Comparison of ENCODE assay signal across 8 mouse cellular contexts in genomic region chr8:105268342-105269074, GRCm38 (mm10). TPM values are rescaled to one million over a fixed set of nuclear protein-coding genes. Genes with fewer than 3 reads are reported as not detected.
A peak's percentile ranks its signal among the peaks of the same experiment; 100 is the strongest.
DNase-seq lines count a peak whose midpoint lies in the region; ATAC-seq and TF ChIP-seq lines count a peak whose summit lies in the region.

No protein-coding gene starts in this region.

- no peak for TF ChIP-seq CTCF in thymus, adult 2 months (IDR thresholded peaks at IDR 0.05; ENCODE audit: borderline replicate concordance, control insufficient read depth, extremely low read depth, insufficient read depth, low read length, poor library complexity)

- DNase-seq in thymus, postnatal 14 days = peak; percentile 9
- DNase-seq in thymus, adult 2 months = no peak
- peak; percentile 82 for DNase-seq in limb, embryonic 10.5 days (ENCODE audit: low spot score)
- DNase-seq in neural tube, embryonic 10.5 days (ENCODE audit: extremely low spot score, low spot score) = peak; percentile 80

- no peak for TF ChIP-seq POLR2A in thymus, adult 2 months (IDR thresholded peaks at IDR 0.05; ENCODE audit: control insufficient read depth, extremely low read depth, insufficient read depth, low read length, poor library complexity)

- WGBS in thymus, adult 2 months = 88% methylated on average over 65 of the region's 65 CpGs
- whole genome bisulfite sequencing in embryonic facial prominence, embryonic 13.5 days = 1% methylated on average over 65 of the region's 65 CpGs
- WGBS in hindbrain, embryonic 15.5 days = 0% methylated on average over 65 of the region's 65 CpGs
- WGBS in limb, embryonic 10.5 days = under 1% methylated on average over 65 of the region's 65 CpGs

- H3K36me3 ChIP-seq in thymus, adult 2 months (ENCODE audit: control insufficient read depth, insufficient read depth, low read length) = no peaks in the 10 kb centered on the region; the same call in none of the 2 replicates
- no peaks in the 10 kb centered on the region for H3K36me3 ChIP-seq in embryonic facial prominence, embryonic 13.5 days
- H3K36me3 ChIP-seq in hindbrain, embryonic 15.5 days = no peaks in the 10 kb centered on the region
- H3K36me3 ChIP-seq in limb, embryonic 10.5 days = no peaks in the 10 kb centered on the region

- H3K9me3 ChIP-seq in embryonic facial prominence, embryonic 13.5 days = no peaks in the 10 kb centered on the region
- H3K9me3 ChIP-seq in hindbrain, embryonic 15.5 days = no peaks in the 10 kb centered on the region
- 0 out of 2 replicates have a peak, but pooled peaks cover 2% of the 10 kb centered on the region for H3K9me3 ChIP-seq in limb, embryonic 10.5 days (replicated peaks)

- H3K4me2 ChIP-seq in embryonic facial prominence, embryonic 13.5 days = peak overlapping the region; percentile 93
- H3K4me2 ChIP-seq in hindbrain, embryonic 15.5 days = peak overlapping the region; percentile 84

- peak overlapping the region; percentile 64 for H3K9ac ChIP-seq in embryonic facial prominence, embryonic 13.5 days
- peak overlapping the region; percentile 40 for H3K9ac ChIP-seq in hindbrain, embryonic 15.5 days

- ATAC-seq in embryonic facial prominence, embryonic 13.5 days (ENCODE audit: insufficient number of reproducible peaks, insufficient read depth, low FRiP score, low TSS enrichment, low read depth) = peak; percentile 66
- peak; percentile 91 for ATAC-seq in hindbrain, embryonic 15.5 days (ENCODE audit: low FRiP score, low read depth)
- ATAC-seq in CD4-positive, CD25-positive, alpha-beta regulatory T cell, adult 4 months = no peak
- no peak for ATAC-seq in inflammation-experienced regulatory T-cells, adult 6 months

- no peak overlapping the region for H3K4me3 ChIP-seq in thymus, adult 2 months (ENCODE audit: control insufficient read depth, insufficient read depth, low read length)
- H3K4me3 ChIP-seq in embryonic facial prominence, embryonic 13.5 days = peak overlapping the region; percentile 51
- peak overlapping the region; percentile 45 for H3K4me3 ChIP-seq in hindbrain, embryonic 15.5 days
- H3K4me3 ChIP-seq in limb, embryonic 10.5 days = peak overlapping the region; percentile 62

- peaks cover 17% of the 10 kb centered on the region; the same call in 1 of the 2 replicates for H3K27me3 ChIP-seq in thymus, adult 2 months (ENCODE audit: control insufficient read depth, insufficient read depth, low read length)
- H3K27me3 ChIP-seq in embryonic facial prominence, embryonic 13.5 days = peaks cover 95% of the 10 kb centered on the region
- peaks cover 82% of the 10 kb centered on the region for H3K27me3 ChIP-seq in hindbrain, embryonic 15.5 days
- H3K27me3 ChIP-seq in limb, embryonic 10.5 days (ENCODE audit: low read depth, poor library complexity, severe bottlenecking) = peaks cover 100% of the 10 kb centered on the region

- no peak overlapping the region for H3K27ac ChIP-seq in thymus, adult 2 months (ENCODE audit: control insufficient read depth, insufficient read depth, low read length)
- no peak overlapping the region for H3K27ac ChIP-seq in embryonic facial prominence, embryonic 13.5 days
- H3K27ac ChIP-seq in hindbrain, embryonic 15.5 days (replicated peaks) = peak overlapping the region; percentile 36
- peak overlapping the region; percentile 9; the same call in 1 of the 2 replicates for H3K27ac ChIP-seq in limb, embryonic 10.5 days

- peaks cover 33% of the 10 kb centered on the region for H3K4me1 ChIP-seq in thymus, adult 2 months (replicated peaks; ENCODE audit: control insufficient read depth, insufficient read depth, low read length)
- peaks cover 45% of the 10 kb centered on the region for H3K4me1 ChIP-seq in embryonic facial prominence, embryonic 13.5 days
- peaks cover 41% of the 10 kb centered on the region for H3K4me1 ChIP-seq in hindbrain, embryonic 15.5 days (replicated peaks)
- H3K4me1 ChIP-seq in limb, embryonic 10.5 days = peaks cover 58% of the 10 kb centered on the region

RNA-seq across cellular contexts. Expression of gene Hsf4, which starts 1.1 kb away (rescaled TPM):
- polyA plus RNA-seq in thymus, adult 2 months (2012; rRNA removed) = 2.9 and 3.3 TPM in 2 replicates
- polyA plus RNA-seq in embryonic facial prominence, embryonic 13.5 days (2015; fragmentation: Nextera tagmentation; extraction: Ambion mirVana) = 0.13 and 0.22 TPM in 2 replicates
- polyA plus RNA-seq in hindbrain, embryonic 15.5 days (2015; fragmentation: Nextera tagmentation; extraction: Ambion mirVana) = 0.54 and 0.76 TPM in 2 replicates
- polyA plus RNA-seq in limb, embryonic 10.5 days (2016; fragmentation: Nextera tagmentation; extraction: Ambion mirVana) = 0.10 TPM in 1 of 2 replicates, not detected in the other
- under 1 TPM; 0.26 to 0.39 TPM for polyA plus RNA-seq in CD4-positive, CD25-positive, alpha-beta regulatory T cell, adult 4 months (2017; shearing (Covaris generic))
- polyA plus RNA-seq in inflammation-experienced regulatory T-cells, adult 6 months (2017; shearing (Covaris generic)) = under 1 TPM in 1 of 3 experiments, not detected in 2; 0.34 TPM

RNA-seq across cellular contexts. Expression of gene Fbxl8, which starts 4.1 kb away (rescaled TPM):
- 27.8 and 30.4 TPM in 2 replicates for polyA plus RNA-seq in thymus, adult 2 months (2012; rRNA removed)
- 2.1 TPM in 2 replicates for polyA plus RNA-seq in embryonic facial prominence, embryonic 13.5 days (2015; fragmentation: Nextera tagmentation; extraction: Ambion mirVana)
- 1.3 and 1.6 TPM in 2 replicates for polyA plus RNA-seq in hindbrain, embryonic 15.5 days (2015; fragmentation: Nextera tagmentation; extraction: Ambion mirVana)
- 0.81 and 1.1 TPM in 2 replicates for polyA plus RNA-seq in limb, embryonic 10.5 days (2016; fragmentation: Nextera tagmentation; extraction: Ambion mirVana)
- 10 to 100 TPM; 16.5 to 27.6 TPM for polyA plus RNA-seq in CD4-positive, CD25-positive, alpha-beta regulatory T cell, adult 4 months (2017; shearing (Covaris generic))
- 10 to 100 TPM; 18.5 to 24.7 (median 18.5) TPM for polyA plus RNA-seq in inflammation-experienced regulatory T-cells, adult 6 months (2017; shearing (Covaris generic))

RNA-seq across cellular contexts. Expression of gene Tradd, which starts 4.1 kb away (rescaled TPM):
- 40.1 and 40.4 TPM in 2 replicates for polyA plus RNA-seq in thymus, adult 2 months (2012; rRNA removed)
- 22.8 and 24.7 TPM in 2 replicates for polyA plus RNA-seq in embryonic facial prominence, embryonic 13.5 days (2015; fragmentation: Nextera tagmentation; extraction: Ambion mirVana)
- polyA plus RNA-seq in hindbrain, embryonic 15.5 days (2015; fragmentation: Nextera tagmentation; extraction: Ambion mirVana) = 18.3 and 19.3 TPM in 2 replicates
- 11.4 and 12.1 TPM in 2 replicates for polyA plus RNA-seq in limb, embryonic 10.5 days (2016; fragmentation: Nextera tagmentation; extraction: Ambion mirVana)
- 10 to 100 TPM; 58.1 to 76.0 TPM for polyA plus RNA-seq in CD4-positive, CD25-positive, alpha-beta regulatory T cell, adult 4 months (2017; shearing (Covaris generic))
- 10 to 100 TPM; 54.1 to 78.8 (median 58.2) TPM for polyA plus RNA-seq in inflammation-experienced regulatory T-cells, adult 6 months (2017; shearing (Covaris generic))

RNA-seq across cellular contexts. Expression of gene Nol3, which starts 7.4 kb away (rescaled TPM):
- polyA plus RNA-seq in thymus, adult 2 months (2012; rRNA removed) = 3.5 and 4.0 TPM in 2 replicates
- 1.8 and 2.8 TPM in 2 replicates for polyA plus RNA-seq in embryonic facial prominence, embryonic 13.5 days (2015; fragmentation: Nextera tagmentation; extraction: Ambion mirVana)
- 5.2 and 5.7 TPM in 2 replicates for polyA plus RNA-seq in hindbrain, embryonic 15.5 days (2015; fragmentation: Nextera tagmentation; extraction: Ambion mirVana)
- 0.40 and 0.45 TPM in 2 replicates for polyA plus RNA-seq in limb, embryonic 10.5 days (2016; fragmentation: Nextera tagmentation; extraction: Ambion mirVana)
- polyA plus RNA-seq in CD4-positive, CD25-positive, alpha-beta regulatory T cell, adult 4 months (2017; shearing (Covaris generic)) = under 1 TPM in 1 of 2 experiments, not detected in 1; 0.15 TPM
- under 1 TPM in 1 of 3 experiments, not detected in 2; 0.26 TPM for polyA plus RNA-seq in inflammation-experienced regulatory T-cells, adult 6 months (2017; shearing (Covaris generic))

RNA-seq across cellular contexts. Expression of gene B3gnt9, which starts 13.6 kb away (rescaled TPM):
- polyA plus RNA-seq in thymus, adult 2 months (2012; rRNA removed) = 11.6 and 13.1 TPM in 2 replicates
- polyA plus RNA-seq in embryonic facial prominence, embryonic 13.5 days (2015; fragmentation: Nextera tagmentation; extraction: Ambion mirVana) = 25.9 and 29.7 TPM in 2 replicates
- polyA plus RNA-seq in hindbrain, embryonic 15.5 days (2015; fragmentation: Nextera tagmentation; extraction: Ambion mirVana) = 9.9 TPM in 2 replicates
- 1.4 and 1.7 TPM in 2 replicates for polyA plus RNA-seq in limb, embryonic 10.5 days (2016; fragmentation: Nextera tagmentation; extraction: Ambion mirVana)
- under 1 TPM; 0.33 to 0.47 TPM for polyA plus RNA-seq in CD4-positive, CD25-positive, alpha-beta regulatory T cell, adult 4 months (2017; shearing (Covaris generic))
- polyA plus RNA-seq in inflammation-experienced regulatory T-cells, adult 6 months (2017; shearing (Covaris generic)) = under 1 TPM; 0.51 to 0.97 (median 0.87) TPM

Comparison
In these comparisons a context has a peak if more than half of its experiments do, and no peak if none do; other contexts are left out.
1. H3K27ac ChIP-seq: peak in hindbrain, embryonic 15.5 days (single experiment) and limb, embryonic 10.5 days (single experiment); none in thymus, adult 2 months (single experiment) and embryonic facial prominence, embryonic 13.5 days (single experiment).
2. ATAC-seq: peak in embryonic facial prominence, embryonic 13.5 days (single experiment) and hindbrain, embryonic 15.5 days (single experiment); none in CD4-positive, CD25-positive, alpha-beta regulatory T cell, adult 4 months (single experiment) and inflammation-experienced regulatory T-cells, adult 6 months (single experiment).